Mouse (Mus musculus) gastrocnemius, postnatal 4 days (tissue): Measurements from ENCODE around the gene Rarres2. TPM values are rescaled to one million over a fixed set of nuclear protein-coding genes. Genes with fewer than 3 reads are reported as not detected.

Experiments used
- DNase-seq, 2 experiments: peaks; one replicate each; pipeline ENCODE4 v3.0.0; 2021 to 2022; ENCODE audit warnings: low spot score in 2 of 2, mixed read lengths in 2 of 2
- long read RNA-seq, 2 experiments: library from polyadenylated mRNA; stranded (forward); transcript quantifications; one replicate each; pipeline ENCODE4 v2.0.0; 2021
- total RNA-seq, 2 experiments: library from RNA; stranded (reverse); gene quantifications; 2 replicates each; pipeline ENCODE4 v1.2.3; 2021

The Rarres2 gene
- 10 to 100 TPM; 57.3 to 67.1 TPM for total RNA-seq
- long read RNA-seq, experiment 1, transcript Rarres2-204 (6 exons, 795 nt), result major isoform, 11 of 30 reads
- long read RNA-seq, experiment 1, transcript Rarres2-201 (6 exons, 731 nt), result minor isoform, 7 of 30 reads
- long read RNA-seq, experiment 1, partial matches to known transcripts, result 2 of 30 reads
- long read RNA-seq, experiment 1, other reads (novel, unspliced or antisense), result 4 of 30 reads
- long read RNA-seq, experiment 2, transcript Rarres2-201 (6 exons, 731 nt), result minor isoform, 9 of 40 reads
- long read RNA-seq, experiment 2, transcript Rarres2-204 (6 exons, 795 nt), result major isoform, 12 of 40 reads
- long read RNA-seq, experiment 2, partial matches to known transcripts, result 1 of 40 reads
- long read RNA-seq, experiment 2, other reads (novel, unspliced or antisense), result 9 of 40 reads

DNA sequence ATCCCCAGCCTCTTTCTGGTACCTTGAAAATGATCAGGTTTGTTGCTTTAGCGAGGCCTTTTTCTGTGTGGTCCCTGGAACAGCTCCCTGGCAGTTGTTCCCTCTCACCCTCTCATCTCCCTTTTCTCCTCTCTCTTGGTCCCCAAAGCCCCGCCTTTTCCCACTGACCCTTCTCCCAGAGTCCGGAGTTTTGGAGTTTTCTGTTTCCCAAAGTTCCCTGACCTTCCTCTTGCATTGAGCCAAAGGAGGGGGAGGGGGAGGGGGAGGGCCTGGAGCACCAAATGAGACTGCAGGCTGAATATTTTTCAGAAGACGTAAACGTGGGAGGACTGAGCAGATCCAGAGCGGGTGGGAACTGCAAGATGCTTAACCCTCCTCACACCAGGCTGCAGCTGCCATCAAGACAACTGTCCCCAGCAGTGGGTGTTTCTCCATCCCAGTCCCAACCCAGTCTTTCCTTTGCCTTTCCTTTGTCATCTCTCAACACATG lies at the start of gene Rarres2:
TSS of gene Rarres2 (minus strand) at position 218 of the 490 bp plus-strand sequence.
- peak in 1 of 2 experiments; percentile 60 for DNase-seq

DNA sequence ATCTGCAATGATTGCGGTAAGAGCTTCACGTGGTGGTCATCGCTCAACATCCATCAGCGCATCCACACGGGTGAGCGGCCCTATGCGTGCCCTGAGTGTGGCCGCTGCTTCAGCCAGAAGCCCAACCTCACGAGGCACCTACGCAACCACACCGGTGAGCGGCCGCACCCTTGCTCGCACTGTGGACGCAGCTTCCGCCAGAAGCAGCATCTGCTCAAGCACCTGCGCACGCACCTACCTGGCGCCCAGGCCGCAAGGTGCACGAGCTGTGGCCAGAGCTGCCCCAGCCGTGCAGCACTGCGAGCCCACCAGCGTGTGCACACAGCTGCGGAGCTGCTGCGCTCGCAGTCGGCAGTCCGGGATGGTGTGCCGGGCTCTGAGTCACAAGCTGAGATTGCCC lies 47.4 kb upstream of the Rarres2 start:
- DNase-seq, result no peak

DNA sequence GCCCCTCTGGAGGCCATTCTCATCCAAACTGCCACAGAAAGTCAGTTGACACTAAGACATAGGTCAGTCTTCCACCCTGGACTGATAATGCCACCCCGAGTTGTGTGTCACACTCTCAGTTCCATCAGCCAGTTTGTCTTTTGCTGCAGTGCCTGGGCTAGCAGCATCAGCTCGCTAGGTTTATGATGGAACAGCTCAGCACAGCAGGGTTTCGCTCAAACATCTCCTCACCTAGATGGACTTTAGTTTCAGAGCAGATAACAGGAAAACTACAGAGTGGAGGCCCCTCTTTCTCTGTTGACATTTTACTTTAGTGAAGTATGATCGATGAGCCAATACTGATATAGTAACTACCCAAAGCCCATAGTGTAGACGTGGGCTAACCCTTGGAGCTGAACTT lies 42.2 kb upstream of the Rarres2 start:
- no peak for DNase-seq

DNA sequence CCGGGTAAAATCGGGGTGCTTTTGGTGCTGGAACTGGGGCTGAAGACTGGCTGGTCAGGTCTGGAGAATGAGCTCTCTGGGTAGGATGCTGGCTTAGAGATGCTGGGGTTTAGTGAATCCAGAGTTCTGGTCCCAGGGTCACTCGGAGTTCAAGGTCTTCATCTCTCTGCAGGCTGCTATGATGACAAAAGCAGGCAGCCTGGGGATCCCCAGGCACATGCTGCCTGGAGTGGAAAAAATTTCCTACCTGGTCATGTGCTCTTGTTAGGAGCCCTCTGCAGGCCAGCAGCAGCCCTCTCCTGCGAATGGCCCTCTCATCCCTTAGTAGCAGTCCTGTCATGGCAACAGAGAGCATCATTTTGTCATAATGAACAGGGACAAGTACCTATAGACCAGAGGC lies 40.9 kb upstream of the Rarres2 start:
- DNase-seq, result no peak

DNA sequence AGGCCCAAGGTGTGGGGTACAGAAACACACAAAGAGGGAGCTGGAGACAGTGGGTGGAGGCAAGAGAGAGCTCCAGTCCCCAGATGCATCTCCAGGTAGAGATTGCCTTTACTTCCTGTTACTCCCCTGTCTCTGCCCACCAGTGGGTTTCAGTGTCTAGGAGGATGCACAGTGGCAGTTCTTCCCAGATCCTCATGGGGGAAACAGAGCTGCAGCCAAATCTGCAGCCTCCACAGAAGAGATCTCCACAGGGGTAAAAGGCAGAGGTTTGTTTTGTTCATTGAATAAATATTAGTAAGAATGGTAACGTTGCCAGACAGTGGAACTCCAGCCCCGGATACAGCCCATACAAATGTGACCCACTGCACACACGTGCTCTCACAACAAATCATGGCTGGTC lies 38.1 kb upstream of the Rarres2 start:
- DNase-seq, result no peak

DNA sequence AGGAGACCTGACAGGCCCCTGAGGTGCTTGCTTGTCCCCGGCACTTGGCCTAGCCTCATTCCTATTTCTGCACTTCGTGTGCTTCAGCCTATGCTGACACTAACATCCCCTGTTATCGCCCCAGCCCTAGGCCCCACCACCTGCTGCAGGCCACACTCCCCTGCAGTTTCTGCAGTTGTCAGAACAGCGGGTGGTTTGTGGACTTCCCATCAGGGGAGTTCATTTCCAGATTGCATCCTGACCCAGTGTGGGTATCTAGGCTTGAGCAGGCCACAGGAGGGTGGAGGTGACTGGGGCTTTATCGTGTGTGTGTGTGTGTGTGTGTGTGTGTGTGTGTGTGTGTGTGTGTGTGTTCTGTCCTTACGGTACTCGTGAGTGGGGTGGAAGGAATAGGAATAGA lies 36.9 kb upstream of the Rarres2 start:
- DNase-seq, result no peak

DNA sequence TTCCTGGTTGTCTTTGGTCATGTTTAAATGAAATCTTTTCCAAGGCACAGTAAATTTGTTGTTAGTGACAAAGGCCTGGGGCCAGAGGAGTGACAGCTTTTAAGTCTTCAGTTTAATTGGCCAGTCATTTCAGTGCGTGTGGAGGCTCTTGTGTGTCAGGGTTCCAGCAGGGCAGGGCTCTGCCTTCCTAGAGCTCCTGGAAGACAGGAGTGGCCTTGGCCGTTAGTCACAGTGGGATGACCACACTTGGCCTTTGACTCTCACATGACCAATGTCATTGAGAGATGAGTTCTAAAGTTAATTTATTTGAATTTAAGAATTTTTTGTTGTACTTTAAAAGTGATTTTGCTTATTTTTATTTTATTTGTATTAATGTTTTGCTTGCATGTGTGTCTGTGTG lies 35.5 kb upstream of the Rarres2 start:
- no peak for DNase-seq

DNA sequence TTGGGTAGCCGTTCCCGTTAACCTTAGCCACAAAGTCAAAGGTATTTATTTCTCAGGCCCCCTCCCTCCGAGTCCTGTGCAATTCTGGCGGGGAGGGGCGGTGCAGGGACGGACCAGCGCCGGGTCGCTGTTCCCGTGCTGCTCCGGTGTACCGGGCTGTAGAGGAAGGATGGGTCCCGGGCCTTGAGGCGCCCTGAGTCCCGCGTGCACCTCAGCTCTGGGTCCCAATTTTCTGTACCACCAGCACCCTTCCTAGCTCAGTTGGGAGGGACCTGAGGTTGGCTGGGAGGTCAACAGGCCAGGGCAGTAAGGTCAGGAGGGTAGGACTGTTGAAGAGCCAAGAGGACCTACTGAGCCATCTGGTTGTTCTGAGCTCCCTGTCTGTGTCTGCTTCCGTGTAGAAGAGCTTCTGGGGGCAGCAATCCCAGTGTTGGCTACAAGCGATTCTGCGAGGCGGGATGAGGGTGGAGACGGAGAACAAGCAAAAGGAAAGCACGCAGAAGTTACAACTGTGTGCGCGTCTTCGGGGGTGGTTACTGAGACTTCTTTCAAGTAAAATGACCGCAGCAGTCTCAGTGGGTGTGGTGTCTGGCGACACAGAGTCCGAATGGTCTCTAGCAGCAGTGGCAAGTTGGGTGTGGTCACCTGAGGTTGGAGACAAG lies 29.6 kb upstream of the Rarres2 start:
- DNase-seq, result peak in 1 of 2 experiments; percentile 40

DNA sequence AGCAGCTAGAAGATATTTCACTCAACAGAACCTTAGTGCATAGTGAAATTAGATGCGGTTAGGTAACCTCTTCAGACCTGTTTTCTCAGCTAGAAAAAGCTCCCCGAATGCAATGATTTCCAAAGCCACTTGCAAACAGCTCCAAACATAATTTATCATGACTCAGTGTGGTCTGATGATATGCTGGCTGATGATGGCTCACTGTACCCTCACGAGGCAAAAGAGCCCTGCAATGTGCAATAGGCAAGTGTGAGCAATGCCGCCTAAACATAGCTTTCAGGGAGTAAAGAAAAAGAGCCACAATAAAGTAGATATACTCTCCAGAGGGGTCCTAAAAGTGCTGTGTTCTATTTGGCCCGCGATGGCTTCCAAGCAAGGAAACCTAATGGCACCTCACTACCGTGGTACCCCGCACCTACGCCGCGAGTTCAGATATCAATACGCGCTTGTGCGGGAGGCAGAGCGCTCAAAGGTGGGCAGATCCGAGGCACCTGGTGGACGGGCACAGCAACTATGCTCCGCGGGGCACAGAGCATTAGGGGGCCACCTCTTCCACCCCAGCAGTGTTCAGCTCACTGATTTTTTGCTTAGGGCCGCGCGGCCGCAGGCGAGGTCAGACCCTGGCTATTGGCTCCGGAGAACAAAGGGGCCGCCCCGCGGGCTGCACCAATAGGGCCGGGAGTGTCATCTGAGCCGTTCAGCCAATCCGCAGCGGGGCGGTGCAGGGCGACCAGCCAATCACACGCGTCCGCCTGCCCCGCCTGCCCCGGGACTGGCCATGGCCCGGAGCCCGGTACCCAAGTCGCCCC lies 28.9 kb upstream of the Rarres2 start, which contains the start of gene Zfp775:
TSS of gene Zfp775 (plus strand) at position 793 of the 809 bp plus-strand sequence.
- DNase-seq, result peak; percentile 95 to 98

DNA sequence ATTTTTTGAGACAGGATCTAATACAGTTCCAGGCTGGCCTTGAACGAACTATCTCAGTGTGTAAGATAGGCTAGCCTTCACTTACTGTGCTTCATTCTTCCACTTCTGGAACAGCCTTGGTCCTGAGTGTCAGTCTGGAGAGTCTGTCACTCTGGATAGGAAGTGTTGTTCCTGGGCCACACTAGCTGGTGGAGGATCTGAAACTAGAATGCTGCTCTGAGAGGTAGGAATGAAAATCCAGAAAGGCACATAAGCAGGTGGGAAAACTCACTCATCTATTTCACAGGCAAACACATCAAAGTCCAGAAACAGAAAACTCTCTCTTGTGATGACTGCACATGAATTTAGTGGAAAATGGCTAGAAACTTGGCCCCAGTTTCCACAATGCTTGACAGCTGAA lies 28.0 kb upstream of the Rarres2 start:
- no peak for DNase-seq

DNA sequence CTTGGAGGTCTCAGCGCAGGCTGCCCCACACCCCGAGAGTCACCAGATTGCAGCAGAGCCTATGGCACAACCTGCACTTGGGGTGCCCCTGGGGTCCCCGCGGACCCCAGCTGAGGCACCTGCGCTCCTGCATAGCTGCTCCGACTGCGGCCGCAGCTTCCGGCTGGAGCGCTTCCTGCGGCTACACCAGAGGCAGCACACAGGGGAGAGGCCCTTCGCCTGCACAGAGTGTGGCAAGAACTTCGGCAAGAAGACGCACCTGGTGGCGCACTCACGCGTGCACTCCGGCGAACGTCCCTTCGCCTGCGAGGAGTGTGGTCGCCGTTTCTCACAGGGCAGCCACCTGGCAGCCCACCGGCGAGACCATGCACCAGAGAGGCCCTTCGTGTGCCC lies 24.6 kb upstream of the Rarres2 start:
- no peak for DNase-seq

DNA sequence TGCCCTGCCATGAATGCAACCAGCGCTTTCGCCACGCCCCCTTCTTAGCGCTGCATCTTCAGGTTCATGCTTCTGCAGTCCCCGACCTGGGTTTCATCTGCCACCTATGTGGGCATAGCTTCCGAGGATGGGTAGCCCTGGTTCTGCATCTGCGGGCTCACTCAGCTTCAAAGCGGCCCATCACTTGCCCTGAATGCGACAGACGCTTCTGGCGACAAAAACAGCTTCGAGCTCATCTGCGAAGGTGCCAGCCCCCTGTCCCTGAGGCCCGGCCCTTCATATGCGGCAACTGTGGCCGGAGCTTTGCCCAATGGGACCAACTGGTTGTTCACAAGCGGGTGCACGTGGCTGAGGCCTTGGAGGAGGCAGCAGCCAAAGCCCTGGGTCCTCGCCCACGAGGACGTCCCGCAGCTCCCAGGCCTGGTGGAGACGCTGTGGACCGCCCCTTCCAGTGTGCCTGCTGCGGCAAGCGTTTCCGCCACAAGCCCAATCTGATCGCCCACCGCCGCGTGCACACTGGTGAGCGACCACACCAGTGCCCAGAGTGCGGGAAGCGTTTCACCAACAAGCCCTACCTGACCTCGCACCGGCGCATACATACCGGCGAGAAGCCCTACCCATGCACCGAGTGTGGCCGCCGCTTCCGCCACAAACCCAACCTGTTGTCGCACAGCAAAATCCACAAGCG lies 24.1 kb upstream of the Rarres2 start:
- DNase-seq, result no peak

DNA sequence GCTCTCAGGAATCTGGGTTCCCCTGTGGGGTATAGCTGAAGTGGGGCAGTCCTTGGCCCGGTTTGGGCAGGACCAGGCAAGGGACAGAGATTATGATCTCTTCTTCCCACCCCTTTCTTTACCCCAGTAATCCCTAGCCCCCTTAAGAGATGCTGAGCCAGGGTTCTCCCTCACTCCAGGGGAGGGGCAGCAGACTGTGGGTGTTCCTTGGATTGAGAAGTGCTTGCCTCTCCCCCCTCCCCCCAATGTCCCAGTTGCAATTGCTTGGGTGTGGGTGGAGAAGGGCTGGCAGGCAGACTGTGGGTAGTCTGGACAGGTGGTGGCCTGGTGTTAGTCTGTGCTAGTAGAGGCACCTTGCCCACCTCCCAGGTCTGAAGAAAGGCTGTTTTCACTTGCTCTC lies 22.7 kb upstream of the Rarres2 start:
- no peak for DNase-seq

DNA sequence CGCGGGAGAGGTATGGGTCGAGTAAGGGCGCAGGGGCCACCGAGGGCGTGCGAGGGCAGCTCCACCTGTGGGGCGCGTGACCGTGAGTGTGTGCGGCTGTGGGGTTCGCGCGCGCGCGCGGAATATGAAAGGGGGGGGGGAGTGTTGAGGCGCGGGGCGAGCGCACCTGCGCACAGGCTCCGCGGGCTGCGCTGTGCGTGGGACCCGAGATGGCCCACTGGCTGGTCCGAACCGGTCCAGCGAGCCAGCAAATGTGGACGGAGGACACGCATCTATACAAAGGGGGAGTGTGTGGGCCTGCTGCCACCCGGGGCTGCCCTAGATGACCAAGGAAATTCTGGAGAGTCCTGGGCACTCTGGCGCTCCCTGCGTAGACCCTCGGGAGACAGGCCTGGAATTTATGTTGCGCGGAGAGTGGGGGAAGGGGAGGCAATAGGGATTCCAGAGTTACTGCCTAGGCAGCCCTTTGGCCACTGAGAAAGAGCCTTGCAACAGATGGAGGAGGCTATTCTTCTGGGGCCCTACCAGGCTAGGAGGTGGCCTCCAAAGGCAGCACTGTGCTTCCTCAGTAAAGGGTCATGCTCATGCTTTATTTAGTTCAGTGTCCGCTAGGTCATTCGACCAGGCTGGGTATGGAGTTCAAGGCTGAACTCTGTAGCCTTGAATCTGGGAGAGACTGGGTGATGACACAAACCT lies 21.6 kb upstream of the Rarres2 start:
- DNase-seq, result peak in 1 of 2 experiments; percentile 56

DNA sequence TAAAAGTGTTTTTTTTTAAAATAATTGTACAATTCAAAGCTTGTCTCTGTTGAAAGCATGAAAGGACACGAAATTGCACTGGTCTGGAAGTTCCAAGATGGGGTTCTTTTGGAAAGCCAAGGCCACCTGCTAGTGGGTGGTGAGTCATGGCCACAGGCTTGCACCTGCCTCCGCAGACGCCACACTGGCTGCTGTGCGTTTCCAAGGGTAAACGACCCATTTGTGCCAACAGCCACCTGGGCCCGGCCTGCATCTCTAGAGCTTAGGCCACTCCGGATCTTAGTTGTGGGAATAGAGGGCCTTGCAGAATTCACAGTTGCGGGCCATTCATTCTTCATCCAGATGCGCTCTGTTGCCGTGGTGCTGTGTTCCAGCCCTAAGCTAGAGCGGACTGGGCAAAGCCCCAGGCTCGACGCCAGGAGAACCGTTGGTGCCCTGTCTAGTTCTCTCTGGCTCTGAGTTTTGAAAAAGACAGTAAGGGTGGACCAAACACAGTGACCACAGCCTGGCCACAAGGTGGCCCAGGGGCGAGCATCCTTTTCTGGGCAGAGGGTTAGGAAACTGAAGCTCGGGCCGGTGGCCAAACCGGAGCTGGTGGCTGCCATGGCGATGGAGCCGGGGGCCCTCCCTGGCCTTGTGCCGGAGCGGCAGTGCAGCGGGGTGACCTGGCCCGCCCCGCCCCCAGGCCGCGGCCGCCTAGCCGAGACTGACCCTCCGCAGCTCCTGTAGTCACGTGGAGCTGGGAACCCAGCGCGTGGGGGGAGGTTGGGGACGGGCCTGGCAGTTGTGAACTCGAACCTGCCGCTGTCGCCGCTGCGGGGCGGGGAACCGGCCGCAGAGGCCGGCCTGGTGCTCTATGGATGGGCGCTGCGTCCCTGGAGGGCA lies 20.8 kb upstream of the Rarres2 start, which contains the start of the genes Repin1 and Gm44965:
TSS of gene Repin1 (plus strand) at position 726 of the 885 bp plus-strand sequence.
TSS of gene Gm44965 (plus strand) at position 784 of the 885 bp plus-strand sequence.
- DNase-seq, result peak; percentile 90 to 96

DNA sequence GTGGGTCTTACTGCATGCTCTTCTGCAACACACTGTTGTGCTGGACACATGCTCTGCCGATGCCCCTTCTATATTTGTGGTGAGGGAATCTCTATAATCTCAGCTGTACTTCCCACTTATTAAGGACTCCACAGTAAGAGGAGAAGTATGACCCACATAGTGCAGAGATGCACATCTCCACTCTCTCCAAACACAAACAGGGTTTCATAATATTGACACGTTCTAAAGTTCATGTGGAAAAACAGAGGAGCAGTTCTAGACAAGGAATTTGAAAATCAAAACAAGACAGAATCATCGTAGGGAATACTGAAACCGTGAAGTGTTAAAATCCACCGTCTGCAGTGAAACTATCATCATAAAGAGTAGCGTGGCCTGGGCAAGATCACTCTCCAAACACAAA lies 19.3 kb upstream of the Rarres2 start:
- DNase-seq, result no peak

DNA sequence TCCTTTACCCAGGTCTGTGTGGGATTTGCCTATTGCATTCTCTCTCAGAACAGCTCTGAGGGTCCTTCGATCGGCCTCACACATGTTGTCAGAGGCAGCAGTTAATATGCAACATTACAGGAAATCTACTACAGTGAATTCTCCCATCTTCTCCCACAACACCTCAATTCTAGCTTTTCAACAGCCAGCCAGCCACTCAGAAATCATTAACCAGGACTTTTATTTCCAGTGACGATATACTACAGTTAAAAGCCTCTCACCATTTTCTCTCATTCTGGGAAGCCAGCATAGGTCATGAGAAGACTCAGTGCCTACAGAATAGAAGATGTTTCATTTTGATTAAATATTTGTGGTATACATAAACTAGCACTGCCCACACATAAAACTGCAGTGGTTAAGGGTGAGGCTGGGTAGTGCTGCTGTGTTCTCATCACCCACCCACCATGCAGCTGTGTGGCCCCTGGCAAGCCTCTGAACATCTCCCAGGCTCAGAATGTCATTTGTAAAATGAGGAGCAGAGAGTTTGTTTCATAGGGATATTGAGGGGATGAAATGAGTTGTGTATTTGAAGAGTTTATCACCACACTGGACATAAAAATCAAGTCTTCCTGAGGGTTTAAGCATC lies 18.7 kb upstream of the Rarres2 start:
- DNase-seq, result no peak

DNA sequence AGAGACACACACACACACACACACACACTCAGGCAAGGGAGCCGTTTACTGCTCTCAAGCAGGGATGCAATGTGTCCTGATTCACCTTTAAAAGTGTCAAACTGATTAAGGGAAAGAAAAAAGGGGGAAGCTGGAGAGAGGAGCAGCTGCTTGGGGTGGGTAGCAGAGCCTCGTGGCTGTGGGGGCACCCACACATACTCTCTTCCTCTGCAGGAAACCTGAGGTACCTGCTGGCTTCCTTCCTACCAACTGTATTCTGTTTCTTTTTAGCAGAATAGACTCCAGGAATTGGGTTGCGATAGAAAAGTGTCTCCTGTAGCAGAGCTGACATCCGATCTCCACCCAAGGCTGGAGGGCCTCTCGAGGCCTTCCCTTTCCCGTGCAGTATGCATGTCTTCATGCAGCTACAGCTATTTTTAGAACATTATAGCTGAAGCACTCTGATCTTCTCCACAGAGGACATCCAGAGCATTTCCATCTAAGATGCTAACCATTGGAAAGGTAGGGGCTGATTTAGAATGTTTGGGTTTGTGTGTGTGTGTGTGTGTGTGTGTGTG lies 16.7 kb upstream of the Rarres2 start, which contains the start of gene Gm45021:
TSS of gene Gm45021 (plus strand) at position 417 of the 557 bp plus-strand sequence.
- DNase-seq, result no peak
